Mouse (Mus musculus): ENCODE results near the gene Arhgef2. TPM values are rescaled to one million over a fixed set of nuclear protein-coding genes. Genes with fewer than 3 reads are reported as not detected.

Gene Arhgef2
- polyA plus RNA-seq, 1 experiment, result 80.7 TPM

DNA sequence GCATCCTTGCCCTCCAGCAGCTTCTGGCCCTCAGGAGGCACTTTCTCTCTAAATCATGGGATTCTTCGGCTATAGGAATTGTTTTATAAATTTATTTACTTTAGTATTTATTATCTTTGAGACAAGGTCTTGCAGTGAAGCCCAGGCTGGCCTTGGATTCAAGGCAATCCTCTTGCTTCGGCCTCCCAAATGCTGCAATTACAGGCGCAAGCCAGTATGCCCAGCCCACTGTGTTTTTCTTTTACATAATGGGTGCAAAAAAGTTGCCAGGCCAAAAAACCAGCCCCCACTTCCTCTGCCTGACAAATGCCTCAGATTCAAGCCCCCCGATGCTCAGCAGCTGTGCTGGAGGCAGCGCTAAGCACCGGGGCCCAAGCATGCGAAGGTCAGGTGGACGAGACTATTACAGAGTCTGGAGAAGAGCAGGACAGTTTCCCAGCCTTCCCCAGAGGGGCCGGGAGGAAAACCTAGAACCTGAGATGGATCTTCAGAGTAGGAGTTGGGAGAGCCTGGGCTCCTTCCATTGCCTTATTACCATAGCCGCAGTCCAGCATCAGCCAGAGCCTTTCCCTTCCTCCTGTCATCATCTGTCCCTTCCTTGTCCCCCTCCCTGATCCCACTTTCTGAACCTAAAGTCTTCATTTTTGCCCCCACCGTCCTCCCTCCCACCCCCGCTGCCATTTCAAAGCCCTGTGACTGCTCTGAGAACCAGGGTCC, 42.8 kb downstream of the Arhgef2 start:
- H3K4me3 ChIP-seq (ENCODE audit: insufficient read depth, low read depth, low read length), result no peak overlapping the region
- peaks cover 9% of the 10 kb centered on the region for H3K36me3 ChIP-seq (ENCODE audit: control insufficient read depth, insufficient read depth, low read length)
- no peaks in the 10 kb centered on the region for H3K4me1 ChIP-seq (ENCODE audit: control insufficient read depth, insufficient read depth, low read length)
- no peaks in the 10 kb centered on the region for H3K27me3 ChIP-seq (replicated peaks; ENCODE audit: control insufficient read depth, insufficient read depth, low read length)
- no peak overlapping the region for H3K27ac ChIP-seq (ENCODE audit: insufficient read depth, low read depth, low read length)
- no peak for DNase-seq
- TF ChIP-seq CTCF (conservative IDR thresholded peaks at IDR 0.05; ENCODE audit: insufficient read depth, insufficient read length, low read depth, low read length) (no peak), POLR2A (IDR thresholded peaks at IDR 0.05; ENCODE audit: low read depth, low read length) (no peak)
- WGBS, result 79% methylated on average over 12 of the region's 12 CpGs

DNA sequence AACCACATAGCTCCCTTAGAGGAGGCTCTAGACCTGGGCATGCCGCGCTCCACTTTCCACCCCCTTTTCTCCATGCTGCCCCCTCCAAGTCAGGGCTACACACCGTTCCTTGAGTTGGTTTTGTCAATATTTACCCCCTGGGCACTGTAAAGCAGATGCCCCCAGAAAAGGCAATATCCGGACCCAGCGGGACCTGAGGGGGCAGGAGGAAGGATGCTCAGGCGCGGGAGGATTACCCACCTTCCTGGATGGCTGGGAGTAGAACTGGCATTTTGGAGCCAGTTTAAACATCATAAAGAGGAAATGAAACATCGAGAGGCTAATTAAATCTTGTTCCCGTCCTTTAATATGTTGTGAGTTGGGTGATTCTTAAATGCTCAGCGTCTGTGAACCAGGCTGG, 43.4 kb downstream of the Arhgef2 start:
- H3K27ac ChIP-seq (ENCODE audit: insufficient read depth, low read depth, low read length), result no peak overlapping the region
- 66% methylated on average over 10 of the region's 10 CpGs for WGBS
- DNase-seq, result no peak

DNA sequence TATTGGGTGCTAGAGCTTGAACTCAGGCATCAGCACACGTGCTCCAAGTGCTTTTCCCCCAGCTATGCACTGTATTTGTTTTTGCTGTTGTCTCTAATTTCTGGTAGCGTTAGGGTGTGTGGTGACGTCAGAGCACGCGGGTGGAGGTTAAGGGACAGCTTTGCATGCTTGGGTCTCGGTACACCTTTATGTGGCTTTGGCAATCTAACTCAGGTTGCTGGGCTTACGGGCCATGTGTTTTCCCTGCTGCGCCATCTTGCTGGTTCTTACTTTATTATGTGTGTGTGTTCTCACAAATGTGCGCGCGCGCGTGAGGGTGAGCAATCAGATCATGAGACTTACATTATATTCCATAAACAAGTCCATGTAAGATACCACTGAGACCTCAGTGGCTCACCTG, 44.2 kb downstream of the Arhgef2 start:
- DNase-seq, result no peak
- H3K4me1 ChIP-seq (ENCODE audit: control insufficient read depth, insufficient read depth, low read length), result no peaks in the 10 kb centered on the region
- H3K4me3 ChIP-seq (ENCODE audit: insufficient read depth, low read depth, low read length), result no peak overlapping the region
- H3K27ac ChIP-seq (ENCODE audit: insufficient read depth, low read depth, low read length), result no peak overlapping the region
- TF ChIP-seq POLR2A (IDR thresholded peaks at IDR 0.05; ENCODE audit: low read depth, low read length) (no peak), CTCF (conservative IDR thresholded peaks at IDR 0.05; ENCODE audit: insufficient read depth, insufficient read length, low read depth, low read length) (no peak)
- no peaks in the 10 kb centered on the region for H3K27me3 ChIP-seq (replicated peaks; ENCODE audit: control insufficient read depth, insufficient read depth, low read length)
- H3K36me3 ChIP-seq (ENCODE audit: control insufficient read depth, insufficient read depth, low read length), result peaks cover 4% of the 10 kb centered on the region
- WGBS, result 94% methylated on average over 13 of the region's 13 CpGs

More for the DNA sequence above, 43.4 kb downstream of the Arhgef2 start:
- no peaks in the 10 kb centered on the region for H3K27me3 ChIP-seq (replicated peaks; ENCODE audit: control insufficient read depth, insufficient read depth, low read length)
- H3K4me3 ChIP-seq (ENCODE audit: insufficient read depth, low read depth, low read length), result no peak overlapping the region
- H3K4me1 ChIP-seq (ENCODE audit: control insufficient read depth, insufficient read depth, low read length), result no peaks in the 10 kb centered on the region
- TF ChIP-seq CTCF (conservative IDR thresholded peaks at IDR 0.05; ENCODE audit: insufficient read depth, insufficient read length, low read depth, low read length), result no peak
- peaks cover 4% of the 10 kb centered on the region for H3K36me3 ChIP-seq (ENCODE audit: control insufficient read depth, insufficient read depth, low read length)

DNA sequence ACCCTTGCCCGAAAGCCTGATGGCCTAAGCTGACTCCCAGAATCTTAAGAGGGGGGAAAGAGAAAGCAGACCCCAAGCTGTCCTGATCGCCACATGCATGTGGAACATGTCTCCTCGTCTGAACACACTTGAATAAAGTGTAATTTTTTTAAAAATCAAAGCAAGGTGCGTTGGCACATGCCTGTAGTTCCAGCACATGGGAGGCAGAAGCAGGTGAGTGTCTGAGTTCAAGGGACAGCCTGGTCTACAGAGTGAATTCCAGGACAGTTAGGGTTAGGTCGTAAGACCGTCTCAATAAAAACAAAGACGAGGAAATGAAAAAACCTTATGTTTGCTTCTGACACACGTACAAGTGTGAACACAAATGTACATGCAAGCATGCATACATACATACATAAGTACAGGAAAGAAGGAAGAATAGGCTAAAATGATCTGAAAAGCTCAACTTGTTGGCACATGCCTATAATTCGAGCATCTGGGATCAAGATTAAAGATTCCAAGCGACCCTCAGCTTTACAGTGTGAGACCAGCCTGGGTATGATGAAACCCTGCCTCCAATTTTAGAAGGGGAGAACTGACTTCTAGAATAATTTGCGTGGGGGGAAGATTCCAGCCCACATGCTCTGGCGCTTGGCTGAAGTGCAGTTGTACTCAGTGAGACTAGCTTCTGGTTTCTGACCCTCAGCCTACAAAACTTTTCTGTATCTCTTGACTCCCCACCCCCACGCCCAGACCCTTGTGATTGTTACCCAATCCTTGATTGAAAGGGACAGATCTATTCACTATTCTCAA, 45.1 kb downstream of the Arhgef2 start:
- Histone ChIP-seq H3K4me3 (ENCODE audit: insufficient read depth, low read depth, low read length) (no peak overlapping the region), H3K4me1 (ENCODE audit: control insufficient read depth, insufficient read depth, low read length) (no peaks in the 10 kb centered on the region), H3K27ac (ENCODE audit: insufficient read depth, low read depth, low read length) (no peak overlapping the region), H3K27me3 (replicated peaks; ENCODE audit: control insufficient read depth, insufficient read depth, low read length) (no peaks in the 10 kb centered on the region), H3K36me3 (ENCODE audit: control insufficient read depth, insufficient read depth, low read length) (peaks cover 4% of the 10 kb centered on the region)
- 50% methylated on average over 13 of the region's 13 CpGs for WGBS
- no peak for TF ChIP-seq CTCF (conservative IDR thresholded peaks at IDR 0.05; ENCODE audit: insufficient read depth, insufficient read length, low read depth, low read length)
- TF ChIP-seq POLR2A (IDR thresholded peaks at IDR 0.05; ENCODE audit: low read depth, low read length), result no peak
- no peak for DNase-seq

DNA sequence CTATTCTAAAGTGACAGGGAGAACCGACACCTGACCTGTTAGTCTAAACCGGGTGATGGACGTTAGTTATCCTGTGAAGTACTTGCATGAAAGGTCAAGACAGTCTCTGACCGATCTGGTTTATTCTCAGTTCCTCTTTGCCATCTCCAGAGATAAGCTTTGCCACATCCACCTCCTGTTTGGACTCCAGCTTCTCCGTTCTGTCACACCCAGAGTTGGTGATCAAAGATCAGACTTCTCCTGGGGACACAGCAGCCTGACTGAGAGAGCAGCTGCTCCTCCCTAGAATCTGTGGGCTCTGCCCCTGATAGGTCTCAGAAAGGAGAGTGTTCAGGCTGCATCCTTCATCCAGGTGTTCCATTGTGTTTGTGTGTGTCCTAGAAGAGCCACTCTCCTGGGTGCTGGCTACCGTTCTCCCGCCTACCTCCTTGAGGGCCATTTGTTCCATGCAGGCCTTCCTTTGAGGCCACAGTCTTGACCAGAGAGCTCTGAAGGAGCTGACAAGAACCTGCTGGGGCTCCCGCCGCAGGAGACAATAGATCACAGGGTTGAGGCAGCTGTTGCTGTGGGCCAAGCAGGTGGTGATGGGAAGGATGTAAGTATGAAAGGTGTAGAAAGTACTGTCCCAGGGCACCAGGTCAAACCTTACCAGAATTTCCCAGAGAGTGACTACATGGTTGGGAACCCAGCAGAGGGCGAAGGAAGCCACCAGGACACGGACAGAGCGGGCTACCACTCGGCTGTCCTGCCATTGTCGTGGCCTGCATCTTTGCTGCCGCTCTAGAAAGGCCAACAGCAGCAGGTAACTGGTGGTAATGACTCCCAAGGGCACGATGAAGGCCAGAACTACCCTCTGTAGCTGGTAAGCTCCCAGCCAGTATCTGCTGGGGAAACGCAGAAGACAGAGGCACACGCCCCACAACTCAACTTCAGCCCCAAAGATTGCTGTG, 46.2 kb downstream of the Arhgef2 start:
- TF ChIP-seq POLR2A (IDR thresholded peaks at IDR 0.05; ENCODE audit: low read depth, low read length), result no peak
- TF ChIP-seq CTCF (conservative IDR thresholded peaks at IDR 0.05; ENCODE audit: insufficient read depth, insufficient read length, low read depth, low read length), result no peak
- Histone ChIP-seq H3K4me3 (ENCODE audit: insufficient read depth, low read depth, low read length) (no peak overlapping the region), H3K27ac (ENCODE audit: insufficient read depth, low read depth, low read length) (no peak overlapping the region), H3K36me3 (ENCODE audit: control insufficient read depth, insufficient read depth, low read length) (peaks cover 3% of the 10 kb centered on the region), H3K4me1 (ENCODE audit: control insufficient read depth, insufficient read depth, low read length) (no peaks in the 10 kb centered on the region), H3K27me3 (replicated peaks; ENCODE audit: control insufficient read depth, insufficient read depth, low read length) (no peaks in the 10 kb centered on the region)
- no peak for DNase-seq
- WGBS, result 68% methylated on average over 18 of the region's 18 CpGs

DNA sequence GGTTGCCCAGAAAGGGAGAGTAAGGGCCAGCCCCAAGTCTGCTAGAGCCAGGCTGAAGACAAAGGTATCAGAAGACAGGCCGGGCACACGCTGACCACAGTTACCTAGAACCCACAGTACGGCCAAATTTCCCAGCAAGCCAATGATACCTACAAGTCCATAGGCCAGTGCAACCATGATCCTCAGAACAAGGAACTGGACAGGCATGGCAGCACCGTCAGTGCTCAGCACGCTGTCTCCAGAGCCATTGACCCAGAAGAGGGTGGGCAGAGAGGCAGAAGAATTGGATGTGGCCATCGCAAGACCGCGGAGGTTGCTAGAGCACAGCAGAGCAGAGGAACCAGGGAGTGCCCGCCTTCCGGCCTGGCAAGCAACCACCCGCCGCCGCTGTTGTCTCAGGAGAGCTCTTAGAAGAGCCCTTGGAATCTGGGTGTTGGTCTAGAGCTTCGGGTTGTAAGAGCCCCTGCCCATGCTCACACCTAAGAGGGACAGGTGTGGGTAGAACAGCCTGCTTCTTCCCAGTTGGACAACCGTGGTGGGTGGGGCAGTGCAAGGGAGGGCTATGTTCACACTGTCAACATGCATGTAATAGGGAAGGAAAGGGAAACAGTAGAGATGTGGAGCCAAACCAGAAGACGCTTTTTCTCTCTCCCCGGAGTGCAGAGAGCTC, 47.2 kb downstream of the Arhgef2 start, which contains the start of gene Rxfp4:
Gene Rxfp4 (minus strand): TSS at position 297 of the 670 bp plus-strand sequence.
- no peak within 1 kb of the TSS for H3K4me3 ChIP-seq (ENCODE audit: insufficient read depth, low read depth, low read length)
- no peak within 1 kb of the TSS for H3K27ac ChIP-seq (ENCODE audit: insufficient read depth, low read depth, low read length)
- no peaks in the 10 kb centered on the region for H3K4me1 ChIP-seq (ENCODE audit: control insufficient read depth, insufficient read depth, low read length)
- TF ChIP-seq CTCF (conservative IDR thresholded peaks at IDR 0.05; ENCODE audit: insufficient read depth, insufficient read length, low read depth, low read length), result no peak
- no peak for TF ChIP-seq POLR2A (IDR thresholded peaks at IDR 0.05; ENCODE audit: low read depth, low read length)
- no peak for DNase-seq
- no peaks in the 10 kb centered on the region; the same call in 1 of the 2 replicates for H3K36me3 ChIP-seq (ENCODE audit: control insufficient read depth, insufficient read depth, low read length)
- no peaks in the 10 kb centered on the region for H3K27me3 ChIP-seq (replicated peaks; ENCODE audit: control insufficient read depth, insufficient read depth, low read length)
- 87% methylated on average over 17 of the region's 17 CpGs for WGBS
